Mouse (Mus musculus) E14TG2a.4 (cell line): ENCODE measurements around the gene Cdk5r1.

Experiments used
- CTCF ChIP-seq: conservative IDR thresholded peaks from 2 replicates; pipeline ENCODE4 v1.5.1; 2014; ENCODE audit warnings: low read length
- POU5F1 ChIP-seq: IDR thresholded peaks from 2 replicates; pipeline ENCODE4 v1.6.1; 2014; ENCODE audit warnings: low read length, borderline replicate concordance

DNA sequence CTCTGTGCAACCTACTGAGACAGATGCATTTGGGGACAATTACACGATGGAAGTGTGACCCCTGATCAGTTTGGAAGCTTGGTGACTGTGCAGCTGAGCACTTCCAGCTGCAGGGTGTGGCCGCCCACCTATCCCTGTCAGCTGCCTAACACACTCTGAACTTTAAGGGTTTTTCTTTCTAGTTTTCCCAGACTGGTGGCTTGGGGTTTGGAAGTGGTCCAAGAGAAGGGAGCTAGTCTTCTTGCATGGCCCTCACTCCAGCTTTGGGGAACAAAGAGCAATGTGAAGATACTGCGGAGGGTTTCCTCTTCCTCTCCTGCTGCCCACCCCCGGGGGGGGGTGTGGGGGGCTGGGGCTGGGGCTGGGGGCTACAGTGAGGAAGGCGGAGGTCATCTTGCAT is 2.6 kb downstream of the Cdk5r1 start:
- TF ChIP-seq CTCF (no peak), POU5F1 (no peak)
